ENCODE assay signal across 14 mouse cellular contexts in the genomic region with DNA sequence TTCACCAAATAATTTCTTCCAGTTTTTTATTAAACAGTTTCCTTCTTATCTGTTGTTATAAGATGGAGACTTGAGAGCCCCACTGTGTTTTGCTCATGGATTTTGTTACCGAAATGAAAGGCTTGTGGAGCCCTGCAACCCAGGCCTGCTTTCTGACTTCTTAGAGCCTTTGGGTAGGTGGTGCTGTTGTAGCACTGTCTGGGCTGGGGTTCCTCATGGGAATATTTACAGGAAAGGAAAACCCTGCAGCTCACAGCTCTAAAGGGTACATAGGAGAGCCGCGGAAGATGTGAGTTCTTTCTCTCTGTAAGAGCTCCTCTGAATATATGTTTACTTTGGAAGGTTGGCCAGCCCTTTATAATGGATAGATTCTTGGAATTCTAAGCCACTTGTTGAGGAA. TPM values are rescaled to one million over a fixed set of nuclear protein-coding genes. Genes with fewer than 3 reads are reported as not detected.
DNase-seq lines count a peak whose midpoint lies in the region; ATAC-seq and TF ChIP-seq lines count a peak whose summit lies in the region.
"Had no signal": no experiment of that assay in that cellular context is flagged by ENCODE, and none has a peak within 500 bp of the region (broad histone marks: within the 10 kb centered on the region; RNA-seq: fewer than 3 reads in every experiment).

No protein-coding gene starts in this region.

- TF ChIP-seq CTCF in intestine, postnatal 0 days (IDR thresholded peaks at IDR 0.05; ENCODE audit: low read depth), result peak; percentile 56
- TF ChIP-seq CTCF in midbrain, postnatal 0 days (IDR thresholded peaks at IDR 0.05), result peak; percentile 39

- no peak overlapping the region for H3K9ac ChIP-seq in intestine, postnatal 0 days (ENCODE audit: low read depth, low read length)
- H3K9ac ChIP-seq in intestine, embryonic 15.5 days, result no peak overlapping the region
- no peak overlapping the region for H3K9ac ChIP-seq in midbrain, postnatal 0 days (replicated peaks; ENCODE audit: low read length, poor library complexity, severe bottlenecking)
- H3K9ac ChIP-seq in midbrain, embryonic 16.5 days (ENCODE audit: low read depth, low read length), result no peak overlapping the region
- H3K9ac ChIP-seq: hindbrain, embryonic 15.5 days; limb, embryonic 12.5 days had no signal

- no peak overlapping the region for H3K4me2 ChIP-seq in intestine, postnatal 0 days (replicated peaks; ENCODE audit: low read depth)
- no peak overlapping the region for H3K4me2 ChIP-seq in intestine, embryonic 15.5 days (replicated peaks)
- no peak overlapping the region for H3K4me2 ChIP-seq in midbrain, postnatal 0 days (ENCODE audit: low read depth, low read length, poor library complexity, severe bottlenecking)
- no peak overlapping the region for H3K4me2 ChIP-seq in midbrain, embryonic 16.5 days (ENCODE audit: low read length)
- H3K4me2 ChIP-seq: hindbrain, embryonic 15.5 days; limb, embryonic 12.5 days had no signal

- 56% methylated on average over 3 of the region's 3 CpGs for WGBS in intestine, postnatal 0 days
- WGBS in intestine, embryonic 15.5 days, result 40% methylated on average over 3 of the region's 3 CpGs
- WGBS in midbrain, postnatal 0 days, result 60% methylated on average over 3 of the region's 3 CpGs
- 62% methylated on average over 3 of the region's 3 CpGs for WGBS in midbrain, embryonic 16.5 days

- peak; percentile 26 for DNase-seq in midbrain, postnatal 0 days (ENCODE audit: low spot score)
- peak; percentile 2 for DNase-seq in embryo, embryonic 9.5 days (ENCODE audit: extremely low spot score)
- DNase-seq in lung, postnatal 36 days, result peak; percentile 47
- DNase-seq in left cerebral cortex, adult 9 months (ENCODE audit: low spot score in 2 of 2), result no peak
- DNase-seq: adrenal gland, postnatal 14 days; cerebellum, adult 11 months; thymus, adult 18-20 months had no signal

- no peak for ATAC-seq in intestine, postnatal 0 days
- ATAC-seq in intestine, embryonic 15.5 days, result no peak
- ATAC-seq in midbrain, postnatal 0 days (ENCODE audit: low FRiP score), result no peak
- ATAC-seq in midbrain, embryonic 16.5 days, result no peak
- no peak for ATAC-seq in activated CD4-positive, CD25-positive, alpha-beta regulatory T cell, adult 4 months

- no peaks in the 10 kb centered on the region for H3K9me3 ChIP-seq in intestine, postnatal 0 days (ENCODE audit: control insufficient read depth)
- no peaks in the 10 kb centered on the region for H3K9me3 ChIP-seq in intestine, embryonic 15.5 days
- H3K9me3 ChIP-seq in midbrain, postnatal 0 days (ENCODE audit: low read length), result no peaks in the 10 kb centered on the region
- no peaks in the 10 kb centered on the region for H3K9me3 ChIP-seq in midbrain, embryonic 16.5 days (replicated peaks; ENCODE audit: control insufficient read depth, low read length, poor library complexity, severe bottlenecking)
- H3K9me3 ChIP-seq: hindbrain, embryonic 15.5 days; limb, embryonic 12.5 days had no signal

- H3K36me3 ChIP-seq in intestine, postnatal 0 days (ENCODE audit: control insufficient read depth, insufficient read depth), result no peaks in the 10 kb centered on the region
- H3K36me3 ChIP-seq in intestine, embryonic 15.5 days, result no peaks in the 10 kb centered on the region
- no peaks in the 10 kb centered on the region for H3K36me3 ChIP-seq in midbrain, postnatal 0 days (ENCODE audit: insufficient read depth, low read length)
- no peaks in the 10 kb centered on the region for H3K36me3 ChIP-seq in midbrain, embryonic 16.5 days (ENCODE audit: control insufficient read depth, insufficient read depth, low read length)
- H3K36me3 ChIP-seq: hindbrain, embryonic 15.5 days; limb, embryonic 12.5 days had no signal

- no peaks in the 10 kb centered on the region for H3K4me1 ChIP-seq in intestine, postnatal 0 days (replicated peaks; ENCODE audit: control insufficient read depth, insufficient read depth, low read length)
- 0 out of 2 replicates have a peak, but pooled peaks cover 3% of the 10 kb centered on the region for H3K4me1 ChIP-seq in intestine, embryonic 15.5 days (replicated peaks)
- H3K4me1 ChIP-seq in midbrain, postnatal 0 days (ENCODE audit: insufficient read depth, low read length), result no peaks in the 10 kb centered on the region
- H3K4me1 ChIP-seq in midbrain, embryonic 16.5 days (ENCODE audit: control insufficient read depth, insufficient read depth, low read length), result no peaks in the 10 kb centered on the region; the same call in 1 of the 2 replicates

- H3K27ac ChIP-seq in intestine, postnatal 0 days (ENCODE audit: low read depth, low read length), result no peak overlapping the region
- H3K27ac ChIP-seq in intestine, embryonic 15.5 days, result no peak overlapping the region
- H3K27ac ChIP-seq in midbrain, postnatal 0 days (ENCODE audit: low read depth, low read length), result no peak overlapping the region
- H3K27ac ChIP-seq in midbrain, embryonic 16.5 days (ENCODE audit: low read length), result no peak overlapping the region
- H3K27ac ChIP-seq: hindbrain, embryonic 15.5 days; limb, embryonic 12.5 days; macrophage had no signal

- H3K27me3 ChIP-seq in intestine, postnatal 0 days (replicated peaks; ENCODE audit: control insufficient read depth, insufficient read depth, low read length), result no peaks in the 10 kb centered on the region
- no peaks in the 10 kb centered on the region for H3K27me3 ChIP-seq in intestine, embryonic 15.5 days (replicated peaks)
- no peaks in the 10 kb centered on the region for H3K27me3 ChIP-seq in midbrain, postnatal 0 days (ENCODE audit: insufficient read depth, low read length)
- no peaks in the 10 kb centered on the region for H3K27me3 ChIP-seq in midbrain, embryonic 16.5 days (ENCODE audit: control insufficient read depth, insufficient read depth, low read depth, low read length)
- H3K27me3 ChIP-seq: hindbrain, embryonic 15.5 days; limb, embryonic 12.5 days had no signal

- no peak overlapping the region for H3K4me3 ChIP-seq in intestine, postnatal 0 days (ENCODE audit: low read depth, low read length)
- no peak overlapping the region for H3K4me3 ChIP-seq in intestine, embryonic 15.5 days (replicated peaks)
- H3K4me3 ChIP-seq in midbrain, postnatal 0 days (ENCODE audit: low read depth, low read length), result no peak overlapping the region
- H3K4me3 ChIP-seq in midbrain, embryonic 16.5 days (ENCODE audit: low read depth, low read length), result no peak overlapping the region
- H3K4me3 ChIP-seq: hindbrain, embryonic 15.5 days; limb, embryonic 12.5 days had no signal

RNA-seq across cellular contexts. Expression of gene Bcas3, which starts 41.0 kb away (rescaled TPM):
- 17.2 and 17.5 TPM in 2 replicates for polyA plus RNA-seq in intestine, postnatal 0 days (2015; fragmentation: Nextera tagmentation; extraction: Ambion mirVana)
- polyA plus RNA-seq in intestine, embryonic 15.5 days (2015; fragmentation: Nextera tagmentation; extraction: Ambion mirVana), result 13.4 and 14.7 TPM in 2 replicates
- 34.7 and 36.3 TPM in 2 replicates for total RNA-seq in midbrain, postnatal 0 days (2014; rRNA removed)
- 28.4 and 32.7 TPM in 2 replicates for polyA plus RNA-seq in midbrain, postnatal 0 days (2015; fragmentation: Nextera tagmentation; extraction: Ambion mirVana)
- polyA plus RNA-seq in midbrain, embryonic 16.5 days (2015; fragmentation: Nextera tagmentation; extraction: Ambion mirVana), result 30.9 and 33.3 TPM in 2 replicates
- polyA plus RNA-seq in activated CD4-positive, CD25-positive, alpha-beta regulatory T cell, adult 4 months (2017; shearing (Covaris generic)), result 10 to 100 TPM; 31.7 to 46.6 TPM

Comparison
In these comparisons a context has a peak if more than half of its experiments do, and no peak if none do; other contexts are left out.
1. DNase-seq: peak in midbrain, postnatal 0 days (single experiment), embryo, embryonic 9.5 days (single experiment) and lung, postnatal 36 days (single experiment); none in left cerebral cortex, adult 9 months (0 of 2).